Mouse (Mus musculus): ENCODE data around the gene Myo1h.

DNA sequence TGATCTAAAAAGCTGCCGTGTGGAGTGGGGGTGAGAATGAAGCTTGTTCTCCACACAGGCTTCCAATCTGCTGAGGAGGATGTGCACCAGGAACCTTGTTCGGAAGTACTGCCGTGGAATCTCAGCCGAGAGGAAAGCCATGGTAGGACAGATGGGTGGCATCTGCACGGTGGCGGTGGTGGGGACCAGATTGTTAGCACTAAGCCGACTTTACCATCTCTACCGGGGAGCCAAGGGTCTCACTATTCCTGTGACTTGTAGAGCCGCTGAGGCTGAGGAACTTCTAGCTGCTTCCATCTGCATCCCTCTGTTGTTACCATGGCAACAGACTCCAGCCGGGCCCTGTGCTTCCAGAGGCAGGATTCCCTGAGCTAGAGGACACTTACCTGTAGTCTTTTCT is 69.9 kb downstream of the Myo1h start:
- no peak for TF ChIP-seq CTCF (conservative IDR thresholded peaks at IDR 0.05; ENCODE audit: insufficient read depth, insufficient read length, low read depth, low read length)
- no peak for TF ChIP-seq POLR2A (IDR thresholded peaks at IDR 0.05; ENCODE audit: low read depth, low read length)
